Mouse (Mus musculus) mouse trophoblast stem cell (cell line): ENCODE measurements around the gene Mrvi1.
"Not testable (repeated sequence)": the region's sequence is repeated elsewhere in the genome, so short reads cannot be mapped to it uniquely, and the experiment has no call there.

Experiments
- in situ Hi-C, 2 experiments: fragments of 300-500 bp; cut with MseI, MboI; formaldehyde crosslinking; loops; 2 replicates in 1 of 2; 3 replicates in 1 of 2; pipeline ENCODE4 v1.15.1; 2025

Gene Mrvi1

GRCm38 (mm10) chr7:110941701-110942530, 40.3 kb downstream of the Mrvi1 start:
- in situ Hi-C loops, result no loop called here

- in situ Hi-C loops, result no loop called here
These were observed 41.1 kb downstream of the Mrvi1 start for GRCm38 (mm10) chr7:110941116-110941521.

- in situ Hi-C loops, result no loop called here
These were observed 46.2 kb downstream of the Mrvi1 start for GRCm38 (mm10) chr7:110935815-110936762.

- in situ Hi-C loops, result no loop called here
These were observed 48.3 kb downstream of the Mrvi1 start for GRCm38 (mm10) chr7:110933999-110934398.

DNA sequence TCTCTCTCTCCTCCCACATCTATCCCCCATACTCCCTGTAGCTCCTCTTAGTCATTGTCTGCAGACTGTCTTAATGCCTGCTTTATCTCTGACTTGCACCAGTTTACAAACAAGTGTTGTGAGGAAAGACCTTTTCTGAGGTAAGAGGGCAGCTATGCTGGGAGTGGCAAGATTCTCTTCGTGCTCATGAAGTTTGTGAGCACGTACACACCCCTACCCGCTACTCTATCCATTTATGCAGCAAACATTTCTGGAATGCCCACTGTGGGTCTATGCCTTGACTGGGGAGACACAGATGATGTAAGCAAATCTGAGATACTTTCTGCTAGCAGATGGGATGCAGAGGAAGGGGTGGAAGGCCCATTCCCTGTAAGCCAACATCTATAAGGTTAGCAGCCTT, 48.9 kb downstream of the Mrvi1 start:
- in situ Hi-C loops, result no loop called here

DNA sequence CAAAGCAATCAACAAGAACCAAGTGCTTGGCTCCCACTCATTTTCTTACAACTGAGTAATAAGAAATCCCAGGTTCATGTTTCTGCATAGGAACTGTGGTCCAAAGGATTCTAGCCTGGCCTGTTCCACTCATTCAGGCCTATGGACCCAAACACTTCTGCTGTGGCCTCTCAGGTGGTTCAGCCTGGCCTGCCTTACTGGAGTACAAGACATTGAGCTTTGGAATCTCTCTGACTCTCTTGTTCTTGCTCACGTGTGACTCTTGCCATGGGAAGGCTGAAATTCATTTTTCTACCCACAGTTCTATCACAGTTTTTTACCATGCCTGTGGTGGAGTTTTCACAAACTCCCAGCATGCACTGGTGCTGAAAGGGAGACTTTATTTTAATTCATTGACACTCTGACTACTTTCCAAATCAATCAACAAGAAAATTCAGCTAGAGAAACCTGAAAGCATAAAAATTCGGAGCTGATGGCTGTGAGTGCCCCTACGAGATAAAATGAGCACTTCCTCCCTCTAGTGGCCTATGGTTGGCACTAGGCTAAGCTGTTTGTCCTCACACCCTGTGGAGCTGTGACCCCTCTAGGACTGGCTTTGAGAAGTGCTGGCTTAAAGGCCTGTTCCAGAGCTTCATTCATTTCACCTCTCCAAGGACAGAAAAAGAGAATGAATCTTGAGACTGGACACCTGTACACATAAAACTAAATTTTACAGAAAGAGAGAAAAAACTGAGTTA, 52.0 kb downstream of the Mrvi1 start:
- in situ Hi-C loops, result no loop called here

GRCm38 (mm10) chr7:110926562-110926961, 55.7 kb downstream of the Mrvi1 start:
- in situ Hi-C loops, result loop anchor here (5.0 to 10.0 kb wide), 2 partner anchors 109 to 112 kb away; no protein-coding TSS in a partner anchor

DNA sequence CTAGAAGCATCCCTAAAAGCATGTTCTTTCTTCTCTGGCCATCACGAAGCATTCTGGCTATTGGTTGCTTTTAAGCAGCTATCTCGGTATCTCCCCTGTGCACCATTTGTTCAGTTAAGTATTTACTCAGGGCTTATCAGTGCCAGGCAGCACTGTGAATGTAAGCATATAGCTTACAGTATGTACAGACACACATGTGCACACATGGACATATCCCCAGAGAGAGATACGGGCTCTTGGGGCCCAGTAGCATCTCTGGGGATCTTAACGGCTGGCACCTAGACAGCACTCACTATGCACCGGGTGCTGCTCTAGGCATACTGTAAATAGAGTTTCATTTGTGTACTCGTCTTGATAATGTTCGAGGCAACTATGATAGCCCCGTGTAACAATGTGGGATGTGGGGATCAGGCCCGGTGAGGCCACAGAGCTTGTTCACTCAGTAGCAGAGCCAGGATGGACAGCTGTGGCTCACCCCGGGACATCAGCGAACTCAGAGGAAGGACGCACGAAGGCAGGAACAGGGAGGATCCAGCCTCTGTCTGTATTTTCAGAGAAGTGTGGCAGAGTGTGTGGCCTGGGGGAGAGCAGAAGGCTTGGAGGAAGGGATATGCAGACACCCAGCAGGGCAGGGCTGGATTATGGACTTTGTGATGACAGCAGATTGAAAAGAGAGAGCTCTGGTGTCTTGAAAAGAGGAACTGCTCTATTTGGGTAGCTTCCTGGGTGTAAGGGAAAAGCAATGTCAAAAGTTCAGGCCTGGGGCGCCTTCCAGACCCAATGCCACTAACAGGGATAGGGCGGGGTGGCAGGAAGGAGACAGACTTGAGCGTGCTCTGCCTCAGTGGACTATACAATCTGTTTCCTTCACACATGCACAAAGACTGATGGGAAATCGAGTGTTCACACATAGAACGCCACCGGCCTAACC, 61.7 kb downstream of the Mrvi1 start:
- in situ Hi-C loops, result loop anchor here in 1 of 2 experiments (10.0 kb wide), 1 partner anchor 106 kb away; no protein-coding TSS in a partner anchor

DNA sequence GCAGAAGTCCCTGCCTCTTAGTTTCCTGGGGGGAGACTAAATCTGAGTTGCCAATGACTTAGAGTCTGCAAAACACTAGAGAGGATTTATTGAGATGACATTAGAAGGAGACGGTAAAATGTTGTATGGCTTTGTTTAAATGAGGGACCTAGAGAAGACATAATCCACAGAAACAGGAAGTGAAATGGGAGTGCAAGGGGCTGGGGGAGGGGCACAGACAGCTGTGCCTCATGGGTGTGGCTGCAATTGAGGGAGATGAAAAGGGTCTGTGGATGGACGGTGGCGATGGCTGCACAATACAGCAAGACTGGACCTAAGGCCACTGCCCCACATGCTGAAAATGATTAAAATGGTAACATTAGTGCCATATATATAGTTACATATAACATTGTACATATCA, 62.5 kb downstream of the Mrvi1 start:
- in situ Hi-C loops, result loop anchor here in 1 of 2 experiments (10.0 kb wide), 1 partner anchor 105 kb away; no protein-coding TSS in a partner anchor

DNA sequence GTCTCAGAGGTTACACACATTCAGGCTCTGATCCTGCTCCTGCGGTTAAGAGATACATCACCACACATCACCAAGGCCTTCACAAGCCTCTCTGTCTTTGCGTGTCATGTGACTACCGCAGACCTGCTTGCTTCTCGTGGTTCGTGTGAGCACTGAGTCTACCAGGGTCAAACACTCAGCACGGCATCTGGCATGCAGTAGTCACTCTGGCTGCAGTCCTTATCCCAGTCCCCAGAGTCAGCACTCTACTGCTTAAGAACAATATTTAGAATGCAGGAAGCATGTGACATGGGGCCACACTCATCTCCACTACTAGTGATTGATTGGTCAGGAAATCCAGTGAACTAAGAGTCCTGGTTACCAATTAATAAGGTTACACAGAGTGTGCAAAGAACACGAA, 66.3 kb downstream of the Mrvi1 start:
- in situ Hi-C loops, result no loop called here

- in situ Hi-C loops, result no loop called here
These were observed 67.7 kb downstream of the Mrvi1 start for GRCm38 (mm10) chr7:110914531-110914930.

- in situ Hi-C loops, result no loop called here
These were observed 68.5 kb downstream of the Mrvi1 start for GRCm38 (mm10) chr7:110913754-110914153.

- in situ Hi-C loops, result no loop called here
These were observed 73.8 kb downstream of the Mrvi1 start for GRCm38 (mm10) chr7:110908209-110909144.

GRCm38 (mm10) chr7:110906566-110906965, 75.7 kb downstream of the Mrvi1 start:
- in situ Hi-C loops, result no loop called here

DNA sequence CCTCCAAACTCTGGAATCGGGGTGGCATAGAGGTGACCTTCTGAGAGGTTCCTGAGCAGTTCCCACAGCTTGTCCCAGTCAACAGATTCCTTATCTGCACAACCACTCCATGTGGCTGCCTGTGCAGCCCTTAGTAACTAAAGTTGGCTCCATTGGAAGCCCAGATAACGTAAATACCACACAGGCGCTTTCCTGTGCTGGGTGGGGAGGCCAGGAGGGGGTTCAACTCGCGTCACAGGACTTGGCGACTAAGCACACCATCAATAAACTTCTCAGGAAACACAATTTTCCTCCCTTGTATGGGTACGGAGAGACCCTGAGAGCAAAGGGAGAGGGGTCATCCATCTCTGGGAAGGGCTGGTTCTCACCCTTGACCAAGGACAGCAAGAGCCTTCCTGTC, 79.0 kb downstream of the Mrvi1 start:
- in situ Hi-C loops, result no loop called here

- in situ Hi-C loops, result no loop called here
These were observed 85.1 kb downstream of the Mrvi1 start for GRCm38 (mm10) chr7:110897202-110897601.

DNA sequence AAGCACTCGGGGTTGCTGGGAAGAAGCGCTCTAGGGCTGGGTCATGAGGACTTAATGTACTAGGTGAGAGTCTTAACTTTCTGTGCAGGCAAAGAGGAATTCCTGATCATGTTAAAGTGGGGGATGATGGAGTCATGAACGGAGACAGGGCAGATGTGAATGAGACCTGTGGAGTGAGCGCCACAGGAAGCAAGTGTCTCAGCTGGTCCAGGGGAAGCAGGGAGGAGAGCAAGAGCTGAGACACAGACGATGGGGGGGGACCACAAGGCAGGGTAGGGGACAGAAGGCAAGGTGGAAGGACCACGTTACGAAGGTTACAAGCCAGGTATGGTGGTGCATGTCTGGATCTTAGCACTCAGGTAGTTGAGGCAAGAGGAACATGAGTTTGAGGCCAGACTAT, 85.8 kb downstream of the Mrvi1 start:
- in situ Hi-C loops, result no loop called here

- in situ Hi-C loops, result not testable (repeated sequence)
These were observed 86.5 kb downstream of the Mrvi1 start for GRCm38 (mm10) chr7:110895772-110896171.

- in situ Hi-C loops, result no loop called here
These were observed 87.6 kb downstream of the Mrvi1 start for GRCm38 (mm10) chr7:110894673-110895072.
